Mouse (Mus musculus) midbrain, embryonic 11.5 days (tissue): Measurements from ENCODE around the gene Pkdrej. TPM values are rescaled to one million over a fixed set of nuclear protein-coding genes. Genes with fewer than 3 reads are reported as not detected.
"Not testable (repeated sequence)": the region's sequence is repeated elsewhere in the genome, so short reads cannot be mapped to it uniquely, and the experiment has no call there.

Source experiments
- ATAC-seq: fragments of 200-750 bp; cut with Nextera tagmentation; 2 replicates; pipeline ENCODE4 v1.8.0; 2017; ENCODE audit warnings: moderate TSS enrichment, moderate library complexity; ENCODE audit not compliant: low FRiP score
- DNase-seq: peaks from one replicate; pipeline ENCODE4 v3.0.0; 2015; ENCODE audit warnings: low spot score; ENCODE audit errors: missing footprints
- H3K27ac ChIP-seq: fragments of 300-500 bp; sonication (generic); 2 replicates; pipeline ENCODE4 v1.5.1; 2014; ENCODE audit warnings: low read depth, low read length
- H3K27me3 ChIP-seq: fragments of 300-500 bp; sonication (generic); 2 replicates; pipeline ENCODE4 v1.6.1; 2014; ENCODE audit warnings: mild to moderate bottlenecking, low read length, moderate library complexity, mixed read lengths; ENCODE audit not compliant: control insufficient read depth, insufficient read depth
- H3K36me3 ChIP-seq: fragments of 300-500 bp; sonication (generic); 2 replicates; pipeline ENCODE4 v1.6.1; 2014; ENCODE audit warnings: mild to moderate bottlenecking, low read length, moderate library complexity, mixed read lengths; ENCODE audit not compliant: control insufficient read depth, insufficient read depth
- H3K4me1 ChIP-seq: fragments of 300-500 bp; sonication (generic); 2 replicates; pipeline ENCODE4 v1.6.1; 2014; ENCODE audit warnings: low read length; ENCODE audit not compliant: control insufficient read depth, insufficient read depth
- H3K4me2 ChIP-seq: fragments of 300-500 bp; sonication (generic); 2 replicates; pipeline ENCODE4 v1.6.1; 2014; ENCODE audit warnings: mild to moderate bottlenecking, moderate library complexity
- H3K4me3 ChIP-seq: fragments of 300-500 bp; sonication (generic); 2 replicates; pipeline ENCODE4 v1.5.1; 2014; ENCODE audit warnings: low read depth, low read length
- H3K9ac ChIP-seq: fragments of 300-500 bp; sonication (generic); 2 replicates; pipeline ENCODE4 v1.6.1; 2014; ENCODE audit warnings: low read length
- H3K9me3 ChIP-seq: fragments of 300-500 bp; sonication (generic); 2 replicates; pipeline ENCODE4 v1.6.1; 2016; ENCODE audit warnings: low read length; ENCODE audit not compliant: control insufficient read depth
- WGBS: fragments of 180-500 bp; shearing (Covaris S2); extraction: QIAGEN DNeasy Blood & Tissue Kit; methylation state at CpG from one replicate; pipeline ENCODE4 v1.1.7; 2014; 5-methylcytosine and 5-hydroxymethylcytosine counted together
- polyA plus RNA-seq: library from polyadenylated mRNA; unstranded; fragments of >200 nt; fragmentation: Nextera tagmentation; extraction: Ambion mirVana; gene quantifications from 2 replicates; pipeline ENCODE4 v1.2.1, GENCODE M21; 2014

Gene Pkdrej
- polyA plus RNA-seq = 0.07 and 0.15 TPM in 2 replicates

DNA sequence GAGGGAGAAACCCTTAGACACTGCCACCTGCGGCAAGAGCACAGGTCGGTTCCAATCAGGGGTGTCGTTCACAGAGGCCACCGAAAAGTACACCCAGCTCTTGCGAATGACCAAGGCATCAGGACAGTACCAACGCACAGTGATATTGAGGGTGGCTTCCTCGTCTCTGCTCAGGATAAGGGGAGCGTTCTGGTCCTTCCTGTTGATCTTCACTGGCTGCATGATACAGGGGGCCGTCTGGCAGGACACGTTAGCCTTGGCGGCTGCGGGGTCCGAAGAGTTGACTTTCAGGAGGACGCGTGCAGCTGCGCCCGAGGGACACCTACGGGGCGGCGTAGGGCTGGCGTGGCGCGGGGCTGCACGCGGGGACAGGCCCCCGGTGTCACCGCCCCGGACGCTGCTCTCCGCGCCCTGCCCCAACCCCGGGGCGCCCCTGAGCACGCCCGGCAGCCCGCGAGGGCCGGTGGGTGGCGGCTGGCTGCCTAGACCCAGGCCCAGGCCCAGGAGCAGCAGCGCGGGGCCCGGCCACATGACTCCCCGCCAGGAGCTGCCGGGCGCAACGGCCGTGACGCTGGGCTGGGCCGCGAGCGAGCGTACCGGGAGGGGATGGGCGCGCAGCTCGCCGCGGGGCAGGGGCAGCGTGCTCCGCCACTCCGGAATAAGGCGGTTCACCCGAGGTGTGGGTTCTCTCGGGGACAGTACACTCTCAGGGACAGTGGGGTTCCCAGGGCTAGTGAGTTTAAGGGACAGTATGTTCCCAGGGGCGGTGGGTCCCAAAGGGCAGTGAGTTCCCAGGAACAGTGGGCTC lies at the start of gene Pkdrej:
Gene Pkdrej (minus strand): TSS at position 532 of the 808 bp plus-strand sequence.
- peaks cover 18% of the 10 kb centered on the region for H3K27me3 ChIP-seq
- 2% methylated on average over 62 of the region's 65 CpGs for WGBS
- H3K9ac ChIP-seq = peak within 1 kb of the TSS; percentile 66
- peak within 1 kb of the TSS; percentile 48 for H3K4me3 ChIP-seq
- 0 out of 2 replicates have a peak, but pooled peaks cover 3% of the 10 kb centered on the region for H3K4me1 ChIP-seq
- H3K36me3 ChIP-seq = no peaks in the 10 kb centered on the region
- ATAC-seq = peak; percentile 63
- peak within 1 kb of the TSS; percentile 95 for H3K4me2 ChIP-seq
- DNase-seq = peak; percentile 91
- H3K9me3 ChIP-seq = no peaks in the 10 kb centered on the region
- no peak within 1 kb of the TSS for H3K27ac ChIP-seq

DNA sequence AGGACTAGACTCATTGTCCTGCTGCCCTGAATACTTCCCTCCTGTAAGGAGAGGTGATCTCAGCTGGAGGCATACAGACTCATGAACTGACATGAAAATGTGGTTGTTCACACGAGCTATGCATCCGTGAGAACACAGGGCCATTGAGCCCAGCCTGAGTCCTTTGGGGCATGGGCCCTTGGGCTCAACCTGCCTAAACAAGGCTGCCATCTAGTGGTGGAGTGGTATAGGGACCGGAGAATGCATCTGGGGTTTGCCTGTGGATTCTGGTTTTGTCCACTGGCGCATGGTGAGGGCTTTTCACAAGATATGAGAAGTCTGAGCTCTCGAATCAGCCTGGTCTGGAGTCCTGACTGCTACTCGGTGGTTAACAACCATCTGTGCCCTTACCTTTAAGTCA lies 46.2 kb upstream of the Pkdrej start:
- DNase-seq = peak; percentile 91
- Histone ChIP-seq H3K27me3 (no peaks in the 10 kb centered on the region), H3K4me2 (no peak overlapping the region), H3K36me3 (peaks cover 38% of the 10 kb centered on the region), H3K27ac (no peak overlapping the region), H3K4me1 (no peaks in the 10 kb centered on the region), H3K9me3 (no peaks in the 10 kb centered on the region), H3K4me3 (no peak overlapping the region), H3K9ac (no peak overlapping the region)
- WGBS = 70% methylated on average over 6 of the region's 6 CpGs
- peak; percentile 24; the same call in 1 of the 2 replicates for ATAC-seq

DNA sequence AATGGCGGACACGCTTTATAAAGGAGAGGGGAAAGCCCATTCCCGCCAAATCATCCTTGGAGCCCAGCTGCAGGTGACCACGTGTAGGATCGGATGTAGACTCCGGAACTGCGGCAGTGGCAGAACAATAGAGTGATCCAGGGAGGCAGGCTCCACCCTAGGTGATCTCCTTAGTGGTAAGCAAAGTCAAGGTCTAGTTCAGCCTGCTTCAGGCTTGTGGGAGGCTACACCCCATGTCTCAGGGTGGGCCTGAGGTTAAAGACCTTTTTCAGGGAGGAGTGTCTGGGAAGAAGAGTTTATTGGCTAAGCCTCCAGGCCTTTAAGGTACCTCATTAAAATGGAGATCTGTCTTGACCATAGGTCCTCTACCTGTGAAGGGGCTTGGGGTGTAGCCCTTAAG lies 44.4 kb upstream of the Pkdrej start:
- H3K36me3 ChIP-seq = peaks cover 31% of the 10 kb centered on the region
- H3K4me3 ChIP-seq, H3K9ac ChIP-seq, H3K27ac ChIP-seq, H3K9me3 ChIP-seq, H3K4me2 ChIP-seq, H3K4me1 ChIP-seq, DNase-seq, H3K27me3 ChIP-seq, ATAC-seq: not testable (repeated sequence)
- 91% methylated on average over 7 of the region's 7 CpGs for WGBS

DNA sequence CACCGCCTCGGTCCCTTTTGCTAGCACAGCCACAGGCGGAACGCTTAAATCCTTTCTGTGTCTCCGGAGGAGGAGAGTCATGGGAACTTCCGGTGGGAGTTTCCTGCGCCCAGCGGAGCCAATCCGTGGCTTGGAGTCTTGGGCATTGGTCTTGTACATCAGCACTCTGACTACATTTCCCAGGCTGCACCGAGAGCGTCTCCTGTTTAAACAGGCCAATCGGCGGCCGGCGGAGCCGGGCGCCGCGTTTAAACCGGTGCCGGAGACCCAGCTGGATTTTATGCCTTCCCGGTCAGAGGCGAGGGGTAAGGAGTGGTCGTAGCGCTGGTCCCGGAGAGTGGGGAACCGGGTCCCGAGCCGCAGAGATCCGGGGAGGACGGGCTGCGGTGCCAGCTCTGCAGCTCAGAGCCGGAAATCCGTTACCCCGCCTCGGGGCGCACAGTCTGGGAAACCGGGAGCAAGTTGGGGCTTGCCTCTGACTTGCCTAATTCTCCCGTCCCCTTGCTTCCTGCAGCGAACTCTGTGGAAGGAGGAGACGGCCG lies 38.0 kb upstream of the Pkdrej start, which contains the start of gene Gtse1:
Gene Gtse1 (plus strand): TSS at position 256 of the 542 bp plus-strand sequence.
- Histone ChIP-seq H3K27ac (peak within 1 kb of the TSS; percentile 1), H3K27me3 (no peaks in the 10 kb centered on the region), H3K4me3 (peak within 1 kb of the TSS; percentile 82), H3K4me2 (peak within 1 kb of the TSS; percentile 73), H3K9me3 (no peaks in the 10 kb centered on the region), H3K4me1 (peaks cover 17% of the 10 kb centered on the region), H3K36me3 (peaks cover 7% of the 10 kb centered on the region), H3K9ac (peak within 1 kb of the TSS; percentile 77)
- under 1% methylated on average over 42 of the region's 42 CpGs for WGBS
- ATAC-seq (peak; percentile 98), DNase-seq (peak; percentile 98)

DNA sequence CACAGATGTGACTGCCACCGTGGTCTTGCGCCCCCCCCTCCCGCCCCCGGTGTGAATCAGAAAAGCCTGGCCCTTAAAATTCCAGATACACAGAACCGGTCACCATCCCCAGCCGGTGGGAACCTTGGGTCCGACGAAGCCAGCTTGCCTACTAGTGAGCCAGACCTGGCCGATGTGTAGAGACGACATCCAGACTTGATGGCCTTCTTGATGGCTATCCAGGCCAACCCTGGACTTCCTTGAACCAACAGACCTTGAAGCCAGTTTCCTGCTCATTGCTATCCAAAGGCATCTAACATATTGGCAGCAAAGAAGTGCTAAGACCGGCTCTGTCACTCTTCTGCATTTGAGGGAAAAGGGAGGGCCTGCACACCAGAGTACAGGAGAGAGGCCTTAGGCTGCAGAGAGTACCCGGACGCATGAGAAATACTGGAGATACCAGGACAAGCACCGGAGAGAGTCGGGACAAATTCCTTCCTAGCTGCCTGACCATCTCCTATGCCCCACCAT lies 37.5 kb upstream of the Pkdrej start:
- peak overlapping the region; percentile 72 for H3K9ac ChIP-seq
- peaks cover 7% of the 10 kb centered on the region for H3K36me3 ChIP-seq
- H3K4me1 ChIP-seq = peaks cover 17% of the 10 kb centered on the region
- peak overlapping the region; percentile 82 for H3K4me3 ChIP-seq
- WGBS = 12% methylated on average over 15 of the region's 15 CpGs
- ATAC-seq (0 out of 2 replicates have a peak, but pooled peaks have one; percentile 28), DNase-seq (no peak)
- no peaks in the 10 kb centered on the region for H3K27me3 ChIP-seq
- peak overlapping the region; percentile 54 for H3K4me2 ChIP-seq
- no peaks in the 10 kb centered on the region for H3K9me3 ChIP-seq
- no peak overlapping the region; the same call in 1 of the 2 replicates for H3K27ac ChIP-seq

DNA sequence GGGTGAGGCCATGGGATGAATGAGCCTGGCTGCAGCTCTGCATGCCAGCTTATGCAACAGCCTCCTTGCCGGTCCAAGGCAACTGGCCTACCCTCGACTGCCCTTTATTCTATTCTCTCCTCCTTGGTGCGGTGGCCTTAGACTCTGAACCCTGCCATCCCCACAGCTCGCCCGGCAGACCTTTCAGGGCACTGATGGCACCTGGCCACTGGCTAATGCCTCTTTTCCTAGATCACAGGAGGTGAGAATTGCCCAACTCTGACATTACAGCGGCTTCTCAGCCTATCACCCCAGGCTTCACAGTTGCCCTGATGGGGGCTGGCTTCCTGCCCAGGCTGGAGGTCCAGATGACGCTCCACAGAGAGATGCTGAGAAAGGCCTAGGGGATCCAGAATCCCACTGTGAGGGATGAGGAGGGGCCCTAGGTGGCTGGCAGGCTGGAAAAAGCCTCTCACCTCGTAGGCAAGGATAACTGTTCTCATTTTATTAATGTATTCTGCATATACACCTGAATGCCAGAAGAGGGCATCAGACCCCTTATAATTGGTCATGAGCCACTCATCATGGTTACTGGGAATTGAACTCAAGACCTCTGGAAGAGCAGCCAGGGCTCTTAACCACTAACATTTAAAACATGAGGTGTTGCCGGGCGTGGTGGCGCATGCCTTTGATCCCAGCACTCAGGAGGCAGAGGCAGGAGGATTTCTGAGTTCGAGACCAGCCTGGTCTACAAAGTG lies 30.3 kb upstream of the Pkdrej start:
- no peak overlapping the region for H3K27ac ChIP-seq
- H3K4me3 ChIP-seq = no peak overlapping the region
- no peak overlapping the region for H3K4me2 ChIP-seq
- no peak overlapping the region for H3K9ac ChIP-seq
- no peaks in the 10 kb centered on the region for H3K27me3 ChIP-seq
- 81% methylated on average over 12 of the region's 12 CpGs for WGBS
- no peaks in the 10 kb centered on the region for H3K36me3 ChIP-seq
- ATAC-seq (no peak), DNase-seq (no peak)
- H3K9me3 ChIP-seq = no peaks in the 10 kb centered on the region
- no peaks in the 10 kb centered on the region for H3K4me1 ChIP-seq

DNA sequence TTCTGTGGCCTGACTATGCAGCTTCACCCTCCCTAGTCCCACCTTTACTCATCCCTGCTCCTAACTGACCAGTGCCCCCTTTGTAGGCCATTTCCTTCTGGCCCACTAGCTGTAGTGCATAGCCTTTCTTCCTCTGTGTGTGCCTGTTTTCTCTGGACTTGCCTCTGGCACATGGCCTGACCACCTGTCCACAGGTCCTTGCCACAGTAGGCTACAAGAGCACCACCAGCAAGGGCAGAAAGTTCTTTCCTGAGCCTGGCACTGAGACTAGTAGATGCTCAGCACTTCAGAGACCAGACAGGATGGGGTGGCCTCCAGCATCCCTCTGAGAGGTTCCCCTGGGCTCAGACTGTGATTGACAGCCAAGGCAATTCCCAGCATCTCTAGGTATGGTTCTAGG lies 23.5 kb upstream of the Pkdrej start:
- Histone ChIP-seq H3K36me3 (no peaks in the 10 kb centered on the region), H3K27ac (no peak overlapping the region), H3K4me1 (no peaks in the 10 kb centered on the region), H3K9ac (no peak overlapping the region), H3K9me3 (no peaks in the 10 kb centered on the region), H3K4me2 (no peak overlapping the region), H3K27me3 (no peaks in the 10 kb centered on the region), H3K4me3 (no peak overlapping the region)
- no peak for DNase-seq
- no peak for ATAC-seq

DNA sequence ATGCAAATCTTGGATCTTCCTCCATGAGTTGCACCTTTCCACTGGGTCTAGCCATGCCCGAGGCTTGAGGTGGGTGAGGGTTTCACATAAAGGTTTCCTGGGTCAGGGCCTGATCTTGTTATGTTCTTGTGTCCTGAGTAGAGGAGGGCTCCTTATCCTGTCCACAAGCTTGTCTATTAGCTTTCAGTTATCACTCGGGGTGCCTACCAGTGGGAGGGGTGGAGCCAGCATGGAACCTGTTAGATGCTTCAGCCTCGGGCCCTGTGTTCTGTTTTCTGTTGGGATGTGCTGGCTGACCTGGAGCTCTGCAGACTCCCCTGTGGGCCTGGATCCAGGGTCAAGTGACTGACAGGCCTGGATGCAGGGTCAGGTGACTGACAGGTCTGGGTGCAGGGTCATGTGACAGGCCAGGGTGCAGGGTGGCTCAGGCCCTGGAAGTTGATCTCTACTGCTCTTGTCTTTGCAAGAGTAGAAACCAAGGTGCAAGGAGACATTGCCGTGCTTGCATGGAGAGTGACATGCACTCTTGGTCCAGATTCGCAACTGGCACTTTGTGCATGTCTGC lies 20.3 kb upstream of the Pkdrej start:
- ATAC-seq (no peak), DNase-seq (no peak)
- Histone ChIP-seq H3K4me2 (no peak overlapping the region), H3K27me3 (no peaks in the 10 kb centered on the region), H3K9me3 (no peaks in the 10 kb centered on the region), H3K36me3 (no peaks in the 10 kb centered on the region), H3K27ac (no peak overlapping the region), H3K4me3 (no peak overlapping the region), H3K4me1 (no peaks in the 10 kb centered on the region), H3K9ac (no peak overlapping the region)
- WGBS = 85% methylated on average over 5 of the region's 5 CpGs
